Mouse (Mus musculus) mouse trophoblast stem cell (cell line): ENCODE measurements around the gene Dync1i2.

Experiments
- in situ Hi-C, 2 experiments: fragments of 300-500 bp; cut with MseI, MboI; formaldehyde crosslinking; loops; 2 replicates in 1 of 2; 3 replicates in 1 of 2; pipeline ENCODE4 v1.15.1; 2025

Gene Dync1i2

DNA sequence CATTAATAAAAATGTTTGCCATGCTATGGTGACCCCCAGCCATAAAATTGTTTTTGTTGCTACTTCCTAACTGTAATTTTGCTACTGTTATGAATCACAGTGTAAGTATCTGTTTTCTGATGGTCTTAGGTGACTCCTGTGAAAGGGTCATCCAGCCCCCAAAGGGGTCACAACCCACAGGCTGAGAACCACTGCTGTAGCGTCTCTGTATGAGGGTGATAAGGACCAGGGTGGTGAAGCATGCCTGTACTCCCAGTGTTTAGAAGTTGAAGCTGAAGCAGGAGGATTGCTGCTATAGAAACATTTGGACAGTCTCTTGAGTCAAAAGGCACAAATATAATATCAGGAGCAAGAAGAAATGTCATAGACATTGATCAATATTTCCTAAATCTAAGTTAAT, 57.8 kb downstream of the Dync1i2 start:
- in situ Hi-C loops, result no loop called here

DNA sequence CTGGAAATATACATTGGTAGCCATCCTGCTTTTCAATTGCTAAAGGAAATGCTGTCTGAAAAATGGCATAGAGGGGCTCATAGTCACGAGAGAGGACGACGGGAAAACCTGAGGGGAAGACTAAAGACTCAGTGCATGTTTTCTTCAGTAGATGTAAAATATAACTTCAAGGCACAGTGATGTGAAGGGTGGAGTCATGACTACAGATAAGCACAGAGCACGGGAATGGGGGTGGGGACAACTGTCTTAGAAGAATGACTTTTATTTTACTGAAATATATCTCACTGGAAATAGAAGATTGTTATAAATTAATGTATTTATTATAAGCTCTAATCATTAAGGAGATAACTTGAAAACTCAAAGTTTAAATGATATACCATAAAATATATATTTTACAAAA, 58.6 kb downstream of the Dync1i2 start:
- in situ Hi-C loops, result no loop called here

DNA sequence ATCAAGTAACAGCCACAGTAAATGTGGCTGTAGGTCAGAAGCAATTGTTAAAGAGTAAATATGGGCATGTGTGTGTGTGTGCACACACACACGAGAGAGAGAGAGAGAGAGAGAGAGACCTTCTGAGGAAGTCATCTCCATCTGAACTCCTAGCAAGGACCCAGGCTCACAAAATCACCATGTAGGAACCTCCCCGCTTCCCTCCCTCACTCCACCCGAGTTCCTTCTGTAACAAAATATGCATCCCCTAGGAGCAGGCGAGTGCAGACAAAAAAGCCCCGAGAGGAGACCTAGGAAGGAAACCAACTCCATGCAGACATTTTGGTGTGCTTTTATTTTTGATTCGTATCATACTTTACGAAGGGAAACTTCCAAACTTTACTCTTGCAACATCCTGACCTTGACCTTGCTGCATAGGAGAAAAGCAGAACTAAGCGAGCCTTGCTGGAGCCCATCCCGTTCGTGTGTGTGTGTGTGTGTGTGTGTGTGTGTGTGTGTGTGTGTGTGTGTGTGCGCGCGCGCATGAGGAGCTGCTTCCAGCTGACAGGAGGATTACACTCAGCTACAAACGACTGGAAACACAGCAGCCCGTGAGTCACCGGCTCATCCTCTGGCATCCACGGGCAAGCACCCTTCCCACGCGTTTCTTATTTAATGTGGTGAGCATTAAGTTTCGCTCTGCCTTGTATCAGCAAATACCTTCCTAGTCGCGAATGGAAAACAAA, 62.6 kb downstream of the Dync1i2 start:
- in situ Hi-C loops, result no loop called here

DNA sequence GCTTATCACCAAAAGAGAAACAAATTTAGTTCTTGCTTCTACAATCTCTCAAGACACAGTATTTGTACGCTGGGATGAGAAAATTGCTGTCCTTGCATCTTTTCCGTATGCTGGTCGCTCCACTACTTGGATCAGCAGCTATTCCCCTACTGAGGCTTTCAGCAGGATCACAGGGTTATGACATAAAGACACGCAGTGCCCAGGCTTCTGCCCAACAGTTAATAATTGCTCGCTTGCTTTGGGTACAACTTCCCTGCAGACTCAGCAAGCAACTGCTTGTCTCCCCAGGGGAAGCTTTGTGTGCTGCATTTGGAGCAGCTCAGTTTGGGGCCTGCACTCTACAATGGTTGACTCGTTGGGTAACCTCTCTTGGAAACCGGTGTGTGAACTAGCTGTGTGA, 64.2 kb downstream of the Dync1i2 start:
- in situ Hi-C loops, result no loop called here

DNA sequence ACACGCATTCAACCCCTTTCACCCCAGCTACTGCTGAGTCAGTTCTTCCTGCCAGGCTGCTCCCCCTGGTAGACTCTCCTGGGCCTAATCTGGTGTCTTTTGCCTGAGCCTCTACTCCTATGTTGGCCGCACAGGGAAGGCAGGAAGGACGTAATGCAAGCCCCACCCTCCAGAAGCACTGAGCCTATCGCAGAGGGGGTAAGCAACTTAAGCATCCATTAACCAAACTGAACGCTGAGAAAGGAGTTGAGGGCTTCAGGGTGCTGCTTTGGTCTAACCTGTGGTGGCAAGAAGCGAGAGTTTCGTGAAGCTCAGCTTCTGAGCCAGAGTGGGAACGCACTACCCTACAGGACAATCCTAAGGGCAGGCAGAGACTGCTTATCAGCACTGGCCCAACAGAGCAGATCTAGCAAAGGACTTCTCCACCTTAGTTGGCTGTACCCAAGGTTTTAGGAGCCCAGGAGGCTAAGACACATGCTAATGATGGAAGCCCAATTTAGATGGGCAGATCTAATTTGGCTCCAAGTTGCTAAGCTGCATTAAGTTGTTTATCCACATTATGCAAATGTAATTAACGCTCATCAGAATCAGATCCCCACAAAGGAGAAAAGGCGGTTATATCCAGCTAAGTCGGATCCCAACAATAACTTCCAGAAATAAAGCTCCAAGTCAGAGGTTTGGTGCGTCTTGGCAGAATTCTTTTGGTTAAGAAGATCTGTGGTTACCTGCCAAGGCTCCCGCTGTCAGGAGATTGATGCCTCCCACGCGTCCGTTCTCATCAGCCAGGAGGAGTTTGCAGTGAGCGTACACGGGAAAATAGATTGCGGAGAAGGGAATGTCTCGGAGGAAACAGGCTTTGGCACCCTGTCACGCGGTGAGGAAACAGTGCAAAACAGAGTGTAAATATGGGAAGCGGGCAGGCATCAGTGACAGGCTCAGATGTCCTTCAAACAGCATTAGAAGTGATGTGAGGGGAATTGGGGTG, 67.6 kb downstream of the Dync1i2 start:
- in situ Hi-C loops, result no loop called here

DNA sequence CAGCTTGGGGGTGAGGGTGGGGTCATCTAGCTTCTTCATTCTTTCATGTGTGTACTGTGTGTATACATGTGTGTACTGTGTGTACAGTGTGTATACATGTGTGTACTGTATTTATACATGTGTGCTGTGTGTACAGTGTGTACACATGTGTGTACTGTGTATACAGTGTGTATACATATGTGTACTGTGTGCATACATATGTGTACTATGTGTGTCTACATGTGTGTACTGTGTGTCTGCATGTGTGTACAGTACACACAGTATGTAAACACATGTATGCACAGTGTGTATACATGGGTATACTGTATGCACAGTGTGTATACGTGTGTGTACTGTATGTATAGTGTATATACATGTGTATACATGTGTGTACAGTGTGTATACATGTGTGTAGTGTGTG, 70.5 kb downstream of the Dync1i2 start:
- in situ Hi-C loops, result no loop called here

DNA sequence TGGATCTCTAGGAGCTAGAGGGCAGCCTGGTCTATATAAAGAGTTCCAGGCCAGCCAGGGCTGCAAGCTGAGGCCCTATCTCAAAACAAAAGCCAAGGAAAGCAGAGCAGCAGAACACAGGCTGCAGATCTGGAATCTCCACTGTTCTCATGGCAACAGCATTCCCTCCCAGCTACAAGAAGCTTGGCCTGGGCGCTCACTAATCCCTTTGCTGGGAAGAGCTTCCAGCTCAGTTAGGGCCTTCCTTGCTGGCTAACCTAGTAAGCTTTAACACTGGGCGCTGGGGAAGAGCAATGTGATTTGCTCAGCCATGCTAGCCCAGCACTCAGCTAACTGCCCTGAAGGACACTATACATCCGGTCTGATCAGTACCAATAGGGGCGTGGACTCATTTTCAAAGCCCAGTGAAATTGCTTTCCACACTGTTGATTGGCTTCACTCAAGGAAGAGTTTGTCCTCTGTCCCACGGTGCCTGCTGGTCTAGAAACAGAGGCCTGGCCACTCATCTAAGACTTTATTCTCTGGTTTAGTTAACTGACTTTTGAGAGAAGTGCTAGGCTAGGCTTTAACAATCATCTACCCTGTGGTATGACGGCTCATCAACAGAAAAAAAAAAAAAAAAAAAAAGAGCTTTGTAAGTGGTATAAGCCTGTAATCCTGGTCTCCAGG, 78.7 kb downstream of the Dync1i2 start:
- in situ Hi-C loops, result no loop called here

DNA sequence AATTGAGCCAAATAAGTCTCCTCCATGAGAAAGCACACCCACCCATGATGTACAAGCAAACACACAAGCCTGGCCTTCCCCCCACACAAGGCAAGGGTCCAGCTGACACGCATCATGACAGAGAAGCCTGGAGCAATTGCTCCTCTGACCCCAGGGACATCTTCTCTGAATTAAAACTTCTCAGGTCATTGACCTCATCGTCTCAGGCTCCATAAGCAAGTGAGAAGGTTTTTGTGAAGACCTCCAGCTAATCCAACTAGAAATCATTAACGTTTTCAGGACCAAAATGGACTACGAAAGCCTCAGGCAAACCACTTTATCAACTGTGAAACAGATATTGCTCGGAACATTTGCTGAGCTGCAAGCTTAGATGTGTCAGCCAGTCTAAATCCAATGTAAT, 80.1 kb downstream of the Dync1i2 start:
- in situ Hi-C loops, result no loop called here

DNA sequence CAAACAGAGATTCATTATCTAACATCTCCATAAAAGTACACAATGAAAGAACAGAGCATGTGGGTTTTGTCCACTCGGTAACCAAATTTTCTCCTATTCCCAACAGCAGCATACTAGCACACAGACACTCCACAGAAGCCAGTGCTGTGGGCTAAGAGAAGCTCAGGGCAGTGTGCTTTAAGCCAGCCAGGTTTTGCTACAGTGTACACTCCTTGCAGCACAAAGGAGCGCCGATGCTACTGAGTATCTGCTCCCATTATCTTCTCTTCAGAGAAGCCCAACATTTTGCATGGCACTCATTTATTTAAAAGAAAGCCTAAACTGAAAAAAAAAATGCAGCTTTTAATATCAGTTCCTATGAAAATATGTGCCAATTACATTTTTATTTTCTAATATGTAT, 82.5 kb downstream of the Dync1i2 start:
- in situ Hi-C loops, result no loop called here

DNA sequence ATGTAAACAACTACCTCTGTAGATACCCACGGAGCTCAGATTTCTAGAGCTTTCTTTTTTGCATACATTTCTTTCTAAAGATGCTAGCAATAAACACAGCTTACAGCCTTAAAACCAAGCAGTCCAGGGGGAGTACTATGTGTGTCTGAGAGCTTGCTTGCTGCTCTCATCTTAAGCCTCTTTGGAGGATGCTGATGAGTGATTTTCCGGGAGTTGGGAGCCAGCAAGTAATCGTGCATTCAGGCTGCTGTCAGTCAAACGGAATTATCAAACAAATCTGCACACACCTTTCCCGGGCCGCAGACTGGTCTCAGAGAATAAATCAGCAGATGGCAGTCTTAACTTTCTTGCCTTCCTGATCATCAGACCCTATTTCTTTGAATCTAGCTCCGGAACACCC, 83.0 kb downstream of the Dync1i2 start:
- in situ Hi-C loops, result no loop called here

DNA sequence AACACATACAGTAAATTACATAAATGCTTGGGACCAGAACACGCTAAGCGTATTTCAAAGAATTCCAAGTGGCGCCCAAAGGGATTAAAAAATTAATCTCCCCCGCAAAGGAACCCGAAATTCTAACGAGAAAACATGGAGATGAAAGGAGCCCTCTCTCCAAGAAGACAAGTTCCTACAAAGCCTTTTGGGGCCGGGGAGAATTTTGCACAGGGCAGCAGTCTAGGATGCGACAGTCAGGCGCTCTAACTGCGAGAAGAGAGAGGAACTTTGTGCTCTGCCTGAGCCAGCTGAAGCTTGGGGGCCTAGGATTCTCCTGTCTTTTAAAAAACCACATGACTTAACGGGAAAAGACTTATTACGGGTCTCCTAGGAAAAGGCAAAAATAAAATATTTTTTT, 84.3 kb downstream of the Dync1i2 start:
- in situ Hi-C loops, result no loop called here

DNA sequence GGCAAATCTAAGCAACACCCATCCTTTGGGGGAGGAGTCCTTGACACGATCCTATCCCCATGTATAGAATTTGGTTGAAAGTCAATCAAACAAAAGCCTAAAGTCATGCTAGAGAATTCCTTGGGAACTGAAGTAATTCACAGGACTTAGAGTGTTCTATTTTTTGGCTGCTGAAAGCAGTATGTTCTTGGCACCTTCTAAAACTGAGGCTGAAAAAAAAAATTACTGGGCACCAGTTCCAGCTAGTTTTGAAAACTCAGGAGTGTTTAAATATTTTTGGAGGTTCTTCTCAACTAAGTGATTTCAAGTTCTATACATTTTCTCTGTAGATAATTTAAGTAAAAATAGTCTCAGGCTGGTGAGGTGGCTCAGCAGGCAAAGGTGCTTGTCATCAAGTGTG, 86.0 kb downstream of the Dync1i2 start:
- in situ Hi-C loops, result no loop called here

DNA sequence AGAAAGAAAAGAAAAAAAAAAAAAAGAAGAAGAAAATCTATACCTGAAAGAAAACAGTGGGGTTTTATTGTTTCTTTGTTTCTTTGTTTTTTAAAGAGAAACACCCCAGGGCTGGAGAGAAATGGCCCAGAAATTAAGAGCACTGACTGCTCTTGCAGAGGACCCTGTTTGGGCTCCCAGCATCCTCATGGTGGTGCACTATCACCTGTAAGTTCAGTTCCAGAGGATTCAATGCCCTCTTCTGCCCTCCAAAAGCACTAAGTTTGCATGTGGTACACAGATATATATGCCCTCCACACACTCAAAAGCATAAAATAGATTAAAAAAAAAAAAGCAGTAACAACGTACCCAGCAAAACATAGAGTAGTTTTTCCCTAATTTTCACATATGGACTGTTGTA, 87.2 kb downstream of the Dync1i2 start:
- in situ Hi-C loops, result no loop called here

DNA sequence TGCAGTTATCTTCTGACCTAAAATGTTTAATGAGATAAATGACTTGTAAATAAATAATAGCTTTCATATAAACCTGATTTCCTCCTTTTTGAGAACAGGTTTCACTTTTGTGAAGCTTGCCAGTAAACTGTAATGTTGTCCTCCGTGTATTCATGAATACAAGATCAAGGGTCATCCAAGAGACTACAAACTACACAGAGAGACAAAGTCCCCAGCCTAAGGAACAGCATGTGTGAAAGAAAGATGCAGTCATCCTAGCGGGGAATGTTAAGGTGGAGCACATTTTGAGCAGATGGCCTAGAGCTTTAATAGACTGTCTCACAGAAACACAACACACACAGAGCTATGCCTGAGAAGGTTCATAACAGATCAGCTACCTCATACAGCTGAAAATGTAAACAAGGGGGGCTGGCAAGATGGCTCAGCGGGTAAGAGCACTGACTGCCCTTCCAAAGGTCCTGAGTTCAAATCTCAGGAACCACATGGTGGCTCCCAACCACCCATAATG, 90.7 kb downstream of the Dync1i2 start:
- in situ Hi-C loops, result no loop called here

DNA sequence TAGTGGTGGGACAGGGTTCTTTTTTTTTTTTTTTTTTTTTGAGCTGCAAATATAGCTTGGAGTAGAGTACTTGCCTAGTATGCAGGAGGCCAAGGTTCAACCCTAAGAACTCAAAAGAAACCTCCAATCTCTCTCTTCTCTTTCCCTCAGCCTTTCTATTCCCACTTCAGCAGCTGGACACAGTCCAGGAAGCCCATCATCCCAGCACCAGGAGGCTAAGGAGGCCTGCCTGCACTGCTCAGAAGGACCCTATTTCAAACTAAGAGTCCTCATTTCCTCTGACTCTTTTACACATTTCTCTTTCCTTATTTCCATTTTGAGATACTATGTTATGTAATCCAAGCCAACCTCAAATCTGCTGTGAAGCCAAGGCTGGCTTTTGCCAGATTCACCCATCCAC, 91.7 kb downstream of the Dync1i2 start:
- in situ Hi-C loops, result no loop called here

DNA sequence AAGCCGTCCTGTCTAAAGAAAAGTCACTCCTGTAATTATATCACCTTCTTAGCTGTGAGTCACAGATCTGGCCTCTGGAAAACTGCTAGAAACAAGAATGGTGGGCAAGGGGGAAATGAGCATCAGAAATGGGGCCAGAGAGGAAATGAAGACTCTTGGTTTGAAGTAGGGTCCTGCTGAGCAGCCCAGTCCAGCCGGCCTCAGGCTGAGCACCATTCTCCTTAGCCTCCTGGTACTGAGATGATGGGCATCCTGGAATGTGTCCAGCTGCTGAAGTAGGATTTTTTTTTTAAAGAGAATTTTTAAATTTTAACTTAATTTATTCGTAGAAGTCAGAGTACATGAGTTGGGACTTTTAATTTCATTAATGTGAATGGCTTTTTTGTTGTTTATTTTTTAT, 93.3 kb downstream of the Dync1i2 start:
- in situ Hi-C loops, result no loop called here

DNA sequence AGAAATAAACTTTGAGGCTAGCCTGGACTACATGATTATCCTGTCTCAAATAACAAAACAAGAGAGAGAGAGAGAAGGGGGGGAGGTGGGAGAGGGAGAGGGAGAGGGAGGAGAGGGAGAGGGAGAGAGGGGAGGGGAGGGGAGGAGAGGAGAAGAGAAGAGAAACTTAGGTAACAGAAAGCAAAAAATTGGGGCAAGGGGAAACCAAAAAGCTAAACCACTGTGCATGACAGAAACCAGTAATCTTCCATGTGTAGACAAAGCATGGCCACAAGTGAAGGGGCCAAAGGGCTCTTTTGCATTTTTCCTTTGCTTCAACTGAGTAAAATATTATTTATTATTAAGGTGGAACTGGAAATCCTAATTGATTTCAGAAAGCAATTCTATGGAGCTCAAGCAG, 94.9 kb downstream of the Dync1i2 start:
- in situ Hi-C loops, result no loop called here

DNA sequence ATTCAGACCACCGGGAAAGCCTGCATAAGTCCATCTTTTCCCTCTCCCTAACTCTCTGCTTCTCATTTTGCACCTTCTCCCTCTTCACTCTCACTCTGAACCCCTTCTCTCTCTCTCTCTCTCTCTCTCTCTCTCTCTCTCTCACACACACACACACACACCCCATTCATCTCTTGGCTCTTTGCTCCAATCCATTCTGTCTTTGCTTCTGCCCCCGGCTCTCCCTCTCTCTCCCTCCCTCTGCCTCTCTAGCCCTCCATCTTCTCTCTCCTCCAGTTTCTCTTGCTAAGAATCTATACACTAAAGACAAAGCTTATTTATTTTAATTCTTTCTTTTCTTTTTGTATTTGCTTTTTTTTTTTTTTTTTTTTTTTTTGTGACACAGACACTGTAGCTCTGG, 98.2 kb downstream of the Dync1i2 start:
- in situ Hi-C loops, result no loop called here

DNA sequence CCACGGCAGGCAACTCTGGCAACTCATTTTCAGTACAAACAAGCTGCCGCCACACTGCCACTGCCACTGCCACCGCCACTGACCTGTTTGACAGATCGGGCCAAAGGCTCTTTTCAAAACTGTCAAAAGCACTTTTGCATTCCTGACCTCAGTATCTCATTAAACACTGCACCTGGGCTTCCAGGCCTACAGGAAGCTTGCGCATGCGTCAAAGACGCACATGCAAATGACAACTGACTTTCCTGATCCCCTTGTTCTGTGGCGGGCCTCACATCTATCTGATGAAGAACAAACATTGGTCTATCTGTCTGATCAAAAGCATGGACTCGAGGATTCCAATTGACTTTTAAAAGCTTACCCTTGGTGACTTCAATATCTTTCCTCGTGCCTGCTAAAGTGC, 100.6 kb downstream of the Dync1i2 start:
- in situ Hi-C loops, result no loop called here
